Mouse (Mus musculus) common myeloid progenitor, adult 5-6 weeks (primary cell): ENCODE measurements at regions not wholly inside any gene's neighbourhood (a gene's known extent, or its start where the extent isn't known, plus 50 kb on each side); places are given as distances from the start of the nearest gene placed in this dataset.

Experiments used
- ATAC-seq: replicated peaks from 2 replicates; pipeline ENCODE4 v1.8.0; 2016; ENCODE audit warnings: low read depth, mild to moderate bottlenecking, moderate TSS enrichment, inconsistent platforms; ENCODE audit not compliant: poor library complexity, severe bottlenecking

DNA sequence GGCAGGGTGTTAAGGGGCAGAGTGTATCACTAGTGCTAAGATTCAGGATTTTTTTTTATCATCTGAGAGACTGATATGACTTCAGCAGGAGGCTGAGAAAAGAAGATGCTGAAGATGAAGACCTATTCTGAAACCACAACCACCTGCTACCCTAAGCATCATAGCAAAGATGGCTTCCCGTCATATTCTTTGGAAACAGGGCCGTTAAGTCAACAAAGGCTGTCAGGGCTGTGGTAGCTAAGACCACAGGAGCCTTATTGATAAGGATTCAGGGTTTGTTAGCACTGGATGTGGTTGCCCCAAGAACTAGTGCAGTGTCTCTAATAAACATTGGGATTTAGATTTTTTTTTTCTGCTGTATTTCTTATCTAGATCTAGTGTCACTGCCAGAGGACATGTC lies 56.7 kb upstream of the Rasgrp1 start:
- ATAC-seq: no peak

DNA sequence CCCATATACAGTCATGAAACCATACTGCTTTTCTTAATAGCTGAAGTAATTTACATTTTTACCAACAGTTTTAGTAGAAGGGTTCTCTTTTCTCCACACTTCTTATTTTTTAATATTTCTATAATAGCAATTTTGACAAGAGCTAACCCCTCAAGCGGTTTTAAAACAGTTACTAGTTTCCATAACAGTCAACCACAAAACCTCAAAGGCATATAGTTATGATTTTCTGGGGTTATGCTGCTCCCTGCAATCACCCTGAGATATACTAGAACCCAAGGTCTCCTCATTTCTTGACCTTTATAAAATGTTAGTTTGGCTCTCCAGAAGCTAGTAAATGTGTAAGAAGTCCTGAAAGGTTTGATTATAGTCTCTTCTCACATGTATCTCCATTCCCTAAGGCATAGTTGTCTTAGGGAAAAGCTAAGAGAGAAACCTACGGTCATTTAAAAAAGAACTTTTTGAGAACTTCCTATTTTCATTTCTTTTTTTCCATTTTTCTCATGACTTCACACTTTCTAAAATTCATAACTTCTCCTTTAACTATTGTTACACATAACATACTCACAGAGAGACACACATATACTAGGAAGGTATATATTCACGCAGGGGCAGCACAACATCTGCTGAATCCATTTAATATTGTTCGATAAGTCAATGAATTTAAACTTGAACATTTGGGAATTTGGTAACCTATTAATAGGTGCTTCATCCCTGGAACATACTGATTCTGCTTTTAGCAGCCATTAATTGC lies 60.8 kb upstream of the Rasgrp1 start:
- ATAC-seq: peak; percentile 70

DNA sequence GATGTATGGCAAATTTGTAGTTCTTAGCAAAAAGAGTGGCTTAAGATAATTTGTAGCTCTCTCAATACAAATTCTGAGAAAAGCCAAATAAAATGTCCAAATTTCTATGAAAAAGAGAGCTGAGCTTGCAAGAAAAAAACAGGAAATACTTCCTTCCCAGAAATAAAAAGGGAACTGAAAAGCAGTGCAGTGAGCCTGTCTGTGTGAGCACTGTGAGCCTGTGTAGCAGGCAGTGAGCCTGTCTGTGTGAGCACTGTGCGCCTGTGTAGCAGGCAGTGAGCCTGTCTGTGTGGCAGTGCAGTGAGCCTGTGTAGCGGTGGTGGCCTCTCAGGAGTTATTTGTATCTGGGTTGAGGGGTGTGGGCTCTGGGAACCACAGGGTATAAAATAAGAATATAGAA lies 62.7 kb upstream of the Rasgrp1 start:
- peak; percentile 88 for ATAC-seq

DNA sequence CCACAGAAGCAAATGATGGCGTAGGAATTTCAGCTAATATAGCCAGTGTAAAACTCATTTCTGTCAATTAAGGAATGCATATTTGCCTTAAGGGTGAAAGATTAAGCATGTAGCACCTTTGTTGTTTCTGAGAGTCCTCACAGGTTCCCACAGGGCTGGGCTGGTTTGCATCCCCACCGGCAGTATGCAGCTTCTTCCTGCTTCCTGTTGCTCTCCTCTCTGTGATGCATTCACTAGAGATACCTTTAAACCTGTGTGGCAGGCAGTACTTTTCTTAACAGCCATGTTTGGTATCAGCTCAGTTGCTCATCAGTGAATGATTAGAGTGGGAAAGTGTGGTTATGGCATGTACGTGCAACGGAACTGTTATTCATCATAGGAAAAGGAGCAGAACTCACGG lies 65.4 kb upstream of the Rasgrp1 start:
- ATAC-seq: no peak

DNA sequence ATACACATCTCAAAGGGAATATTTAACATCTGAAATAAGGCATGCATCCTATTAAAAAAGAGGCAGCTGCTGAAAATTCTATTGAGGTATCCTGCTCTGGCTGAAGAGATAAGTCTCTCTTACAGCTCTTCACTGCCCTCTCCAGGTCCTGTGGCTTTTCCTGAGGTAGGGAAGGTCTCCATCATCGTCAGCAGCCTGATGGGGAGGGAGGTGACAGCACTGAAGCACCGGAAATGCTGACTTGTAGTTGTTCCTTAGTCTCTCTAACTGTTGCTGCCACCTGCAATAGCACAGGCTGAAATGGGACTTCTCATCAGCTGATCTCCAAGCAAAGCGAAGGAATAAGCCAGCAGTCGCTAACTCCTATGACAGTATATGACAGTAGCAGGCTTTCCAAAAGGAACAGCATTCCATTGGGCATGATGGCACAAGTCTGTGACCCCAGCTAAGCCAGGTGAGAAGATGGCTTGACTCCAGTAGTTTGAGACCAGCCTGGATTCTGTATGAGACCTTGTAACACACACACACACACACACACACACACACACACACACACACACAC lies 69.3 kb upstream of the Rasgrp1 start:
- ATAC-seq: peak; percentile 56; the same call in 1 of the 2 replicates

DNA sequence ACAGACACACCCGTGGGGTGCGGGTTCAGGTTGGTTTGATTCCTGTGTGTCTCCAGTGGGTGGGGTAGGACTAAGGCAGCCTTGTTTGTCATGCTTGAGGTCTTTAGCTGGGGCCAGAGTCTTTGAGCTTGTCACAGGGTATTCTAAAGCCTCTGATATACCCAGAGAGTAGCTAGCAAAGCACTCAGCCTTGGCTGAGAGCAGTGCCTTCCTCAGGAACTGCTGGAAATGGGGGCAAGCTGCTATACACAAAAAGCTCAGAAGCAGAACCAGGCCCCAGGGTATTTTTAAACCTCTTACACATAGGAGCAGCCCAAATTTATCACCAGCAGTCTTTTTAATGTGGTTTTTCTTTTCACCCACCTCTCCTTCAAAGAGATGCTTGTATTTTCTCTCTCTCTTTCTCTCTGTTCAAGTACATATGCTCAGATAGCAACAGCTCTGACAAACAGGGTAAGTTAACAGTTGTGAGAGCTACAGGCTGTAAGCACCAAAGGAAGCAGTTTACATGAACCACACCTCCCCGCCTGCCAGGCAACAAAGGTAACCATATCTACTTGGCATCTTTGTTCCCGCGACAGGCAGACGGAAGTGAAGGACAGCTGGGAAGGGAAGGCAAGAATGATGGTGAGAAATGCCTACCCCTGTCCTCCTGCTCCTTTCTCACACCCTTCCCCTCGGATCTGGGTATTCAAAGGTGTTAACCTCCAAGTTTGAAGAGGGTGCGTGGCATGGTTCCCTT lies 74.6 kb upstream of the Rasgrp1 start:
- ATAC-seq: no peak

DNA sequence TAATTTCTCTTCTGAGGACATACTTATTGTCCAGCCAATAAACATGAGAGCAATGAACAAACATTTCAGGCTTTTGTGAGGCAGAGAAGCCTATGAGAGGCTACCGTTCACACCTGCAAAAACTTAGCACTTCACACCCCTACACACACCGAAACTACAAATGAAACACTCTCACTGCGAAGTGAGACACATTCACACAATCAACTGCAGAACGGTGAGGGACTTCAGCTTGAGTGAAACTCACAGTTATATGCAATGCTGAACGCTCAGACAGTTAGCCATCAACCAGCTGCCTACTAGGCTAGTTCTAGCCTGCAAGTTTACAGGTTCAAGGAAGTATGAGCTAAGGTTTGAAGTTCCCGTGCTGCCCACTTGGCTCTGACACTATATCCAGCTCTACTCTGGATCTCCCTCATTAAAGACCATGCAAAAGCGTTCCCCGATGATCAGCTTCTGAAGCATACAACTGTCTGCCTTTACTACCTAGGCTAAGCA lies 75.4 kb upstream of the Rasgrp1 start:
- ATAC-seq: no peak

DNA sequence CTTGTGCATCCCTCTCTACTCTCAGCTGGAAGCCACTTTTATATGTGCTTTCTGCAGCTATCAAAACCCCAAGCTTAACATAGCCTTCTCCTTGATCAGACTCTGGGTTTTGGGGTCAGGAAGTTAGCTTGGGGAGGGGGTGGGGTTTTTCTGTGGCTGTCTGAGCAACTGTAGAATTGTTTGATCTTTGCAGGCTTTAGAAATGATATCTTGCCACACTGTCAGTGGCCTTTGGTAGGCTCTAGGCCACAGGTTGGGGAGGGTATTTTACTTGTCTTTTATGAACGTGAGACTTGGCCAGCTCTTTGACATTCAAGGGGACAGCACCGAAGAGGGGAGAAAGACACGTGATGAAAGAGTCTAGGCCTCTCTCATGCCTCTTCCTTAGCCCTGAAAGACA lies 75.9 kb upstream of the Rasgrp1 start:
- no peak for ATAC-seq

DNA sequence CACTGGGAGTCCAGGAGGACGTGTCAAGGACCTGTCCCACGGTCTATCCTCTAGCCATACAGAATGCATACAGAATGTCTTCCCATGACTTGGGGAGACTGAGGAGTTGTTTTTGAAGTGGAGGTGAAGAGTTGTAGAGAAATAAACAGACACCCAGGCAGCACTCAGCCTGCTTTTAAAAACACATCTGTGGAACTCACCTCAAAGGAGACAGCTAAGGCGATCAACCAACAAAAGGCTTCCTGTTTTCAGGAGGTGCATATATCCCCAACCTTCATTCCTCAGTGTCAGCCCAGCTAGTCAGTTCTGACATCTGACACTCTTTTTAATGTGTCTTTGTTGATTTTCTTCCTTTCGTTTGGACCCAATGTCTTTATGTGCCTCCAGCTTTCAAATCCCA lies 78.6 kb upstream of the Rasgrp1 start:
- no peak for ATAC-seq

DNA sequence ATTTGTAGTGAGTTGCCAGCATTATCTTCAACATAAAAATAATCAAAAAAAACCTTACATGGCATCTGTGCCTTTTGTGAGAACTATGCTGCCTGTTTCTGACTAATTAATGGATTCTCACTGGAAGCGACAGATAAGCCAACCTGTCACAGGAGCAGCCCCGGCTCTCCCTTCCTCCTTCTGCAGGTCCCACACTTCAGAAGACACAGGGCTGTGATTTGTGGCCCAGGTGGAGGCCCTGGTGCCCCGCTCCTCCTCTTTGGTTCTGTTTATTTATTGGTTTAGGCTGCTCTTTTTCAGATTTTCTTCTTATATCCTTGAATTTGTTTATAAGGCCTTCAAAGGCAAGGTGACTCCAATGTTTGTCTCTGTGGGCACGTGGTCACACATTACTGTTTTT lies 80.0 kb upstream of the Rasgrp1 start:
- ATAC-seq: no peak

DNA sequence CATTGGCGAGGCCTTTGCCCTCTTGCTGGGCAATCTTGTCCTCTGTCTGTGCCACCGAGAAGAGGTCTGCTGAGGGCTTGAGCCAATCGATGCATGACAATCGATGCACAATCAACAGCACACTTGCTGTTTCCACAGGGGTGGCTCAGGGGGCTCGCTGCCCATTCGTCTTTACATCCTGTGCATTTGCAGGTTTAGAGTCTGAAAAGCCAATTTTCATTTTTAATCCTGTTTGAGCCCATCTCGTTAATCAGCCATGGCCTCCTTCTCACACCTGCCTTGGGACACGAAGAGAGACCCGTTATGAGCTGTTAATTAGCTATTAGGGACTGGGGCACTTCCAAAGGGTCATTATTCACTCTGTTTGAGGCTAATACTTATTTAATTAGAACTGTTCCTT lies 86.4 kb upstream of the Rasgrp1 start:
- ATAC-seq: no peak

DNA sequence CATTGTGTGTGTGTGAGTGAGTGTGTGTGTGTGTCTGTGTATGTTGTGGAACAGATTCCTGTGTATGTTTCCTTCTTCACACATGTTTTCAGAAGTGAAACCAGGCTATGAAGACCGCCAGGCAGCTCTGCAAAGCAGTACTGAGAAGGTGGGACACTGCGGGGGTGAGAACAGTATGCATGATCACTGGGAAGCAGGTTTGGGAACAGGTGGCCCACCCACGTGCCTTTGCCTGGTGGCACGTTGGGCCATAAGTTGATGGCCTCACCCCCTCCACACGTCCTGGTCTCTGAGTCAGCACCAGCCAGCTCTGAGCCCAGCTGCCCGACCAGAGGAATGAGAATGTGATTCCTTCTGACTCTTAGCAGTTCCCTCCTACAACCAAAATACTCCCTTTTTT lies 89.2 kb upstream of the Rasgrp1 start:
- ATAC-seq: no peak

DNA sequence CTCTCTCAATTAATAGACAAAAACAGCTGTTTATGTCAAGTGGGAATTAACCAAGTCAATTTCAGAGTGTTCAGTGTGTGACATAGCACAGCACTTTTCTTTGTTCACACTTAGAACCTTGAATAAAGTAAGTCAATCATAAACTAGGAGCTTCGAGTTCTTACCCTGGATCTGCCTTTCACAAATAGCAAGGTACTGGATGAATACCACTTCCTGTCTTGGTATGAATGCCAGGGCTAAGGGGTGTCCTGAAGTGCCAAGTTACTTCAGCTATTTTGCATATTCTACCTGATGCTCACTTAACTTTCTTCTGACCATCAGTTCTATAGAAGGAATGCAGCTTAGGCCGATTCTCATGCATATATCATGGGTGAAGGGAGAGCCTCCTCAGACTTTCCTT lies 90.1 kb upstream of the Rasgrp1 start:
- ATAC-seq: no peak

DNA sequence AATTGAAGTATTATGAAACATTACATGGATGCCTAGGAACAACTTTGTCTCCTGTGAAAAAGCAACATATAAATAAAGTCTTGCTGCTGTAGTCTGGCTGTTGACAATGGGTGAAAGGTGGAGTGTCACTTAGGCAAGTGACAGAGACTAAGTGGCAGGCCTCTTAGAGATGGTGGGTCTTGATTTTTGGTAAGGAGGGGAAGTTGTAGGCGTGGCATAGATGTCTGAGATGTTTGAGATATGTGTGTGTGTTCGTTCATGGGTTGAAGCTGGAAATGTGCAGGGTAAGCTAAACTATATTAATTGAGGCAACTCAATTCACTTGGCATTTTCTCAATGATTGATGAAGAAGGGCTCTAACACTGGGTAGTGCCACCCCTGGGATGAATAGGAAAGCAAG lies 90.7 kb upstream of the Rasgrp1 start:
- ATAC-seq: 0 out of 2 replicates have a peak, but pooled peaks have one; percentile 18

DNA sequence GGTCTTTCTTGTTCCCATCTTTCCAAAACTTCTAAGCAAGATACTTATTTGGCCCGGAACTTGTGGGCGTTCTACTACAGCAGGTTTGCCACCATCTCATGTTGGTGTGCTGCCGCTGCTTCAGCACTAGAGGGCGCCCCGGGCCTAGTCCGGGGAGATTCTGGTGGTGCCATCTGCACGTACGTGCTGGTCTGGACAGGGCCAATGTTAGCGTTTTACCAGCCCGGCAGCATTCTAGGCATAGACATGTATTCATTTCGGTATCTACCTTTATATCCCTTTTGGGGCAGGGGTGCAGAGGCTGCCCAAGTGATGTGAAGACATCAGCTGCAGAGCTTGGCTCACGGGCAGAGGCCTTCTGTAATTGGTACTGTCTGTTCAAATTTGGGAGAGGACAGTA lies 95.3 kb upstream of the Rasgrp1 start:
- no peak for ATAC-seq

DNA sequence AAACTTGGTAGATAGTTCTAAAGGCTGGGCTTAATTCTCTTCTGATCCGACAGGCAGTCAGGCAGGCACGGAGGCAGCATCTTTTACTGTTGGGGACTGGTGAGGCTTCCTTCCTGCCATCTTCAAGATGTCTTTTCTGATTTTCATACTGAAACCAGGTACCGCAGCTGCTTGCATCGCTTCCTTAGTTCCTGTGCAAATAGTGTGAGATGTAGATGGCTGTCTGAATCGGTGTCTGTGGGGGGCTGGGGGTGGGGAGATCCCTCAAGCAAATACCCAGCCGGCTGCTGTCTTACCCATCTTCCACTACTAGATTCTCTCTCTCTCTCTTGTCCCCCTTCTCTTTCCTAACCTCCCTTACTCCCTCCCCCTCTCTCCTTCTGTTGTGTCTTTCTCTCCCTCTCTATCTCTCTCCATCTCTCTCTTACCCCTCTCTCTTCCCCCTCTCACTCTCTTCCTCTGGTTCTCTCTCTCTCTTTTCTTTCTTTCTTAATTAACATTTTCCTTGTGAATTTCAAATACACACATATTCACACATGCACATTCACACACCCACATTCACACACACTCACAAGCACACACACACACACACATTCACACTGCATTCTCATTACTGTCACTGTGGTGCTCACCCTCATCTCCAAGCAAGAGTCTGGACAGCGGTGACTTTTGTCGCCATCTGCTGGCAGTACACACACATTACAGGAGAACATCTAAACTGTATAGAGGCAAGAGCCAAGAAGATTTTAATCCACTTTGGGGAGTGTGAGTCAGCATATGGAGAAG lies 96.0 kb upstream of the Rasgrp1 start:
- peak; percentile 97 for ATAC-seq

DNA sequence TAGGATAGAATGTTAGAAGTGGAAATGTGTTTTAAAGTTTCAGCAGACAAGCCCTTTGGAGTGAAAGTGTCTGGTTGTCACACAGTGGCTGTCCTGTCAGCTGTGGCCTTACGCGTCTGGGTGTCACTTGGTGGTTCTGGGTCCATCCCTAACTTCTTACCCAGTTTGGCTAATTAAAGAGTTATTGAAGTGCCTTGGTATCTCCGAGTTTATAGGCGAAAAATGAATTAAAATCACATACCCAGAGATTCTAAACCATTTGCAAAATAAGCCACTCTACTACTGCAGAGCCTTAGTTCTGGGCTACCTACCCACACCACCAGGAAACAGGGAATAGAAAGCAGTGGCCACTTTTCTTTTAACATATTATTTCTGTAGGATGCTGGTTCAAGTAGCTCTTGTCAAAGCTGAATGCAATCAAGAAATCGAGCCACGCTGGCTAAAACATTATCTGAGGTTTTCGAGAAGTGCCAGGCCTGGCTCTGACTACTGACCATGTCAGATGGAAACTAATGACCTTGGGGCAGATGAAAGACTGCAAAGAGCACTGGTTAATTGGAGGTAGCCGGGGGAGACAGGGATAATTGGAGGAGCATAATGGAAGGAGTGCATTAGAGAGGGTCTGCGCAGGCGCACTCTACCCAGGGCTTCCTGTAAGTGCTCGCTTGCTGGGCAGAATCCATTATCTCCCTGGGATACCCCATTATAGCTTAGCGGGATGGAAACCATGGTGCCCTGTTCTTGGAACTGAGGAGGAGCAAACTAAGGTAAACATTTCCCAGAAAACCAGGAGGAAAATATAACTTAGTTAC lies 96.8 kb upstream of the Rasgrp1 start:
- no peak for ATAC-seq

DNA sequence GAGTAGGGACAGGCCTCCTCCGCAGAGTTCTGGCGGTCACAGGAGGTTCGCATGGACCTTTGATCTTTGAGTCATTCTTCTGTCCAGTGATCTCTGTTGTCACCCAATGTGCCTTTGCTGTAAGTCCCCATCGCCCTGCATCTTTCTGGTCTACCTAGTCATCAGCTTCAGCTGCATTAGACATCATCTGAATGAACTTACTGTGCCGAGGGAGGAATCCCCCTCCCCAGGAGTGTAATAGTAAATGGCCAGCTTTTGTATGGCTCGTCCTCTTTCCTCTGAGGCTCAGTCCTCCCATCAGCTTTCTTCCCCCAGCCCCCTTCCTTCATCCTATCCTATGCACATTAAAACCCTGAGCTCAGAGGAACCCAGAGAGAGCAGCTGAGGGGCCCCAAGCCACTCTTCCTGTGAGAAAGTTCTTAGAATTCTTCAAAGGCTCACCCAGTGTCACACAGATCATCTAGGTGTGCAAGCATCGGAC lies 98.0 kb upstream of the Rasgrp1 start:
- ATAC-seq: no peak

DNA sequence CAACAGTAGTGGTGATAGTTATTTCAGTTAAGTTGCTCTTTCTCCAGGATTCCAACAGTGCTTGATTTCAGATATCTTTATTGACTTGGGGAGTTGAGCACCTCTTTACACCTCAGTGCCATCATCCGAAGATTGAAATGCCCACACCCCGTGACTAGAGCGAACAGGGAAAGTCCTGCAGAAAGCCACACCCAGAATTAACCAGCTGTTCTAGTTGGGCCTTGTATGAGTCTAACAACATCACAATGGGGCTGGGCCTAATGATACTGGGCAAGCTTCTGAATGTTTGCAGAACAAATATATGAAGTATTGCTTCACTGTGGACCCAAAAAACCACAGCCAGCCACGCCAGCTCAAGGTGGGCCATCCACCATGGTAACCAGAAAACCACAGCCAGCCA lies 100.1 kb upstream of the Rasgrp1 start:
- ATAC-seq: no peak

DNA sequence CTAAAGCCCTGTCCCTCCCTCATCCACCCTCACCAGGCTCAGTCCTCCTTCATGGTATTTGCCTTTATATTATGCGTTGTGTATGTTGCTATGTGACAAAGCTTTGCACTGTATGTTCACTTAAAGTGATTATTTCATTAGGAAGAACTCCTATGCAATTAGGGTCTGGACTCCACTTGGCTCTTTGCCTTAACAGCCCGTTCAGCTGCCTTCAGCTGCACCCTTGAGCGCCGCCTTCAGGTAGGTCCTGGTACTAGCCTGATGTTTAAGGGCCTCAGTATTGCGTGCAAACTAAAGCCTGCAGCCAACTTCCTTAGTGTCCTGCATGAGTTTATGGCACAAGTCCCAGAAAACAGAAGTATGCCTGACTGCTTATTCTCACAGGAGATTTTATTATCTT lies 101.9 kb upstream of the Rasgrp1 start:
- ATAC-seq: peak; percentile 68
